Mouse (Mus musculus): ENCODE data around the gene Dbf4. TPM values are rescaled to one million over a fixed set of nuclear protein-coding genes. Genes with fewer than 3 reads are reported as not detected.
A peak's percentile ranks its signal among the peaks of the same experiment; 100 is the strongest.

Gene Dbf4
- polyA plus RNA-seq, 1 experiment from 2014 or later: 47.2 TPM

- H3K27me3 ChIP-seq (replicated peaks; ENCODE audit: control insufficient read depth, insufficient read depth, low read length): no peaks in the 10 kb centered on the region
- peaks cover 8% of the 10 kb centered on the region; the same call in 1 of the 2 replicates for H3K4me1 ChIP-seq (replicated peaks; ENCODE audit: control insufficient read depth, insufficient read depth, low read length)
- H3K27ac ChIP-seq (ENCODE audit: low read depth): no peak overlapping the region
- peak overlapping the region; percentile 73 for H3K4me3 ChIP-seq (ENCODE audit: low read depth, low read length)
- DNase-seq (ENCODE audit: low spot score): no peak
- ATAC-seq (replicated peaks; ENCODE audit: low FRiP score, low TSS enrichment, low read depth): no peak
- H3K9ac ChIP-seq (ENCODE audit: low read length): peak overlapping the region; percentile 89
- peaks cover 29% of the 10 kb centered on the region for H3K36me3 ChIP-seq (ENCODE audit: control insufficient read depth, insufficient read depth, low read length)
- H3K9me3 ChIP-seq (ENCODE audit: control insufficient read depth, low read length): no peaks in the 10 kb centered on the region
- peak overlapping the region; percentile 83 for H3K4me2 ChIP-seq (ENCODE audit: low read length)
- WGBS: 10% methylated on average over 3 of the region's 3 CpGs
Measured at GRCm38 (mm10) chr5:8421424-8421823, 1.1 kb downstream of the Dbf4 start.

GRCm38 (mm10) chr5:8417443-8417842 is 5.1 kb downstream of the Dbf4 start:
- Histone ChIP-seq H3K4me2 (ENCODE audit: low read length) (no peak overlapping the region), H3K27ac (ENCODE audit: low read depth) (no peak overlapping the region), H3K4me1 (replicated peaks; ENCODE audit: control insufficient read depth, insufficient read depth, low read length) (peaks cover 3% of the 10 kb centered on the region; the same call in 1 of the 2 replicates), H3K9me3 (ENCODE audit: control insufficient read depth, low read length) (no peaks in the 10 kb centered on the region), H3K27me3 (replicated peaks; ENCODE audit: control insufficient read depth, insufficient read depth, low read length) (no peaks in the 10 kb centered on the region), H3K9ac (ENCODE audit: low read length) (no peak overlapping the region), H3K4me3 (ENCODE audit: low read depth, low read length) (no peak overlapping the region), H3K36me3 (ENCODE audit: control insufficient read depth, insufficient read depth, low read length) (peaks cover 47% of the 10 kb centered on the region)
- DNase-seq (ENCODE audit: low spot score) (no peak), ATAC-seq (replicated peaks; ENCODE audit: low FRiP score, low TSS enrichment, low read depth) (no peak)
- 62% methylated on average over 1 of the region's 1 CpGs for WGBS

- Histone ChIP-seq H3K9me3 (ENCODE audit: control insufficient read depth, low read length) (no peaks in the 10 kb centered on the region), H3K4me3 (ENCODE audit: low read depth, low read length) (no peak overlapping the region), H3K27ac (ENCODE audit: low read depth) (no peak overlapping the region), H3K36me3 (ENCODE audit: control insufficient read depth, insufficient read depth, low read length) (peaks cover 48% of the 10 kb centered on the region), H3K4me1 (replicated peaks; ENCODE audit: control insufficient read depth, insufficient read depth, low read length) (peaks cover 3% of the 10 kb centered on the region; the same call in 1 of the 2 replicates), H3K4me2 (ENCODE audit: low read length) (no peak overlapping the region), H3K9ac (ENCODE audit: low read length) (no peak overlapping the region), H3K27me3 (replicated peaks; ENCODE audit: control insufficient read depth, insufficient read depth, low read length) (no peaks in the 10 kb centered on the region)
- DNase-seq (ENCODE audit: low spot score): no peak
- no peak for ATAC-seq (replicated peaks; ENCODE audit: low FRiP score, low TSS enrichment, low read depth)
- 89% methylated on average over 3 of the region's 3 CpGs for WGBS
Measured at GRCm38 (mm10) chr5:8416683-8417413, 5.7 kb downstream of the Dbf4 start.

- H3K36me3 ChIP-seq (ENCODE audit: control insufficient read depth, insufficient read depth, low read length): peaks cover 66% of the 10 kb centered on the region
- H3K27ac ChIP-seq (ENCODE audit: low read depth): no peak overlapping the region
- H3K9me3 ChIP-seq (ENCODE audit: control insufficient read depth, low read length): no peaks in the 10 kb centered on the region
- WGBS: 87% methylated on average over 4 of the region's 4 CpGs
- H3K4me3 ChIP-seq (ENCODE audit: low read depth, low read length): no peak overlapping the region
- H3K9ac ChIP-seq (ENCODE audit: low read length): no peak overlapping the region
- DNase-seq (ENCODE audit: low spot score) (no peak), ATAC-seq (replicated peaks; ENCODE audit: low FRiP score, low TSS enrichment, low read depth) (no peak)
- no peak overlapping the region for H3K4me2 ChIP-seq (ENCODE audit: low read length)
- H3K27me3 ChIP-seq (replicated peaks; ENCODE audit: control insufficient read depth, insufficient read depth, low read length): no peaks in the 10 kb centered on the region
- H3K4me1 ChIP-seq (replicated peaks; ENCODE audit: control insufficient read depth, insufficient read depth, low read length): no peaks in the 10 kb centered on the region
Measured at GRCm38 (mm10) chr5:8408746-8409145, 13.8 kb downstream of the Dbf4 start.

- Histone ChIP-seq H3K4me2 (ENCODE audit: low read length) (no peak overlapping the region), H3K4me1 (replicated peaks; ENCODE audit: control insufficient read depth, insufficient read depth, low read length) (no peaks in the 10 kb centered on the region), H3K9me3 (ENCODE audit: control insufficient read depth, low read length) (no peaks in the 10 kb centered on the region), H3K36me3 (ENCODE audit: control insufficient read depth, insufficient read depth, low read length) (peaks cover 59% of the 10 kb centered on the region), H3K27ac (ENCODE audit: low read depth) (no peak overlapping the region), H3K9ac (ENCODE audit: low read length) (no peak overlapping the region), H3K27me3 (replicated peaks; ENCODE audit: control insufficient read depth, insufficient read depth, low read length) (no peaks in the 10 kb centered on the region), H3K4me3 (ENCODE audit: low read depth, low read length) (no peak overlapping the region)
- ATAC-seq (replicated peaks; ENCODE audit: low FRiP score, low TSS enrichment, low read depth) (no peak), DNase-seq (ENCODE audit: low spot score) (no peak)
- WGBS: 95% methylated on average over 13 of the region's 13 CpGs
Measured at GRCm38 (mm10) chr5:8397587-8398249, 24.8 kb downstream of the Dbf4 start.

- Histone ChIP-seq H3K9ac (ENCODE audit: low read length) (no peak overlapping the region), H3K4me3 (ENCODE audit: low read depth, low read length) (no peak overlapping the region), H3K36me3 (ENCODE audit: control insufficient read depth, insufficient read depth, low read length) (peaks cover 31% of the 10 kb centered on the region), H3K27ac (ENCODE audit: low read depth) (no peak overlapping the region), H3K9me3 (ENCODE audit: control insufficient read depth, low read length) (no peaks in the 10 kb centered on the region), H3K4me2 (ENCODE audit: low read length) (no peak overlapping the region), H3K27me3 (replicated peaks; ENCODE audit: control insufficient read depth, insufficient read depth, low read length) (no peaks in the 10 kb centered on the region), H3K4me1 (replicated peaks; ENCODE audit: control insufficient read depth, insufficient read depth, low read length) (no peaks in the 10 kb centered on the region)
- no peak for DNase-seq (ENCODE audit: low spot score)
- WGBS: 68% methylated on average over 1 of the region's 1 CpGs
- ATAC-seq (replicated peaks; ENCODE audit: low FRiP score, low TSS enrichment, low read depth): no peak
Measured at GRCm38 (mm10) chr5:8393891-8394583, 28.5 kb downstream of the Dbf4 start.

GRCm38 (mm10) chr5:8374297-8374906 is 48.1 kb downstream of the Dbf4 start:
- no peaks in the 10 kb centered on the region for H3K36me3 ChIP-seq (ENCODE audit: control insufficient read depth, insufficient read depth, low read length)
- H3K9me3 ChIP-seq (ENCODE audit: control insufficient read depth, low read length): no peaks in the 10 kb centered on the region
- H3K27ac ChIP-seq (ENCODE audit: low read depth): no peak overlapping the region
- H3K27me3 ChIP-seq (replicated peaks; ENCODE audit: control insufficient read depth, insufficient read depth, low read length): no peaks in the 10 kb centered on the region
- no peak overlapping the region for H3K4me3 ChIP-seq (ENCODE audit: low read depth, low read length)
- ATAC-seq (replicated peaks; ENCODE audit: low FRiP score, low TSS enrichment, low read depth) (no peak), DNase-seq (ENCODE audit: low spot score) (no peak)
- H3K4me2 ChIP-seq (ENCODE audit: low read length): no peak overlapping the region
- WGBS: 81% methylated on average over 5 of the region's 5 CpGs
- H3K9ac ChIP-seq (ENCODE audit: low read length): no peak overlapping the region
- no peaks in the 10 kb centered on the region for H3K4me1 ChIP-seq (replicated peaks; ENCODE audit: control insufficient read depth, insufficient read depth, low read length)

GRCm38 (mm10) chr5:8373415-8373814 is 49.1 kb downstream of the Dbf4 start:
- H3K4me2 ChIP-seq (ENCODE audit: low read length): no peak overlapping the region
- H3K9me3 ChIP-seq (ENCODE audit: control insufficient read depth, low read length): no peaks in the 10 kb centered on the region
- H3K4me1 ChIP-seq (replicated peaks; ENCODE audit: control insufficient read depth, insufficient read depth, low read length): no peaks in the 10 kb centered on the region
- ATAC-seq (replicated peaks; ENCODE audit: low FRiP score, low TSS enrichment, low read depth): no peak
- no peak overlapping the region for H3K4me3 ChIP-seq (ENCODE audit: low read depth, low read length)
- DNase-seq (ENCODE audit: low spot score): no peak
- no peak overlapping the region for H3K9ac ChIP-seq (ENCODE audit: low read length)
- WGBS: 80% methylated on average over 4 of the region's 4 CpGs
- H3K27ac ChIP-seq (ENCODE audit: low read depth): no peak overlapping the region
- no peaks in the 10 kb centered on the region for H3K27me3 ChIP-seq (replicated peaks; ENCODE audit: control insufficient read depth, insufficient read depth, low read length)
- H3K36me3 ChIP-seq (ENCODE audit: control insufficient read depth, insufficient read depth, low read length): no peaks in the 10 kb centered on the region

All from intestine, embryonic 14.5 days (tissue).